Mouse (Mus musculus): Measurements from ENCODE around the gene Myo7a.

Gene Myo7a

DNA sequence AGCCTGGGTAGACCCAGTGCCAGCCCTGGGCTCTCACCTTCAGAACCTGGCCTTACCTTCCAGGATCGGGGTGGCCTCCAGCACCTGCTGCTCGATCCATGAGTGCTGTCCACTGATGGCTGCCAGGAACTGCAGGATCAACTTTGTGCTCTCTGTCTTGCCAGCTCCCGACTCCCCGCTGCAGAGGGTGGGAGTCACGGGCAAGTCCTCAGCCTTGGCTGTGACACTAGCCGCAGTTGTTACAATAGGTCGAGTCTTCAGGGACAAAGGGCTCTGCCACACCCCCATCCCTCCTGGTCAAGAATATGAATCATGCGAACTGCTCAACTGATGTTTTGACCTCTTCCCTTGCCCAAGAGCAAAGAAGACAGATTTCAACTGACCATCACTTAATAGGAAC is 21.8 kb downstream of the Myo7a start:
- no peak for DNase-seq

DNA sequence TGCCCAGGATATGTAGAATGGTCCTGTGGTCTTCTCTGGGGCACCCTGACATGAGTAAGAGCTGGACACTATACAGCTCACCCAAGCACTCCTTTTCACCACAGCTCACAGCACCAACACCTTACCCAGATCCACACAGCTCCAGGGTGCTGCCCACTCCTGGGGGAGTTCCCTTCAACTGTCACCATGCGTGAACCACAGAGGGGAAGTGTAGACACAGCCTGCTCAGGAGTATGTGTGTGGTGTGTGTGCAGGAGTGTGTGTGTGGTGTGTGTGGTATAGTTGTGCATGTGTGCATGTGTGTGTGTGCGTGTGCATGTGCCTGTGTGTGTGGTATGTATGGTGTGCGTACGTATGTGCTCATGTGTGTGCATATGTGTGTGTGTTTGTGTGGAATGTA is 23.5 kb downstream of the Myo7a start:
- no peak for DNase-seq

DNA sequence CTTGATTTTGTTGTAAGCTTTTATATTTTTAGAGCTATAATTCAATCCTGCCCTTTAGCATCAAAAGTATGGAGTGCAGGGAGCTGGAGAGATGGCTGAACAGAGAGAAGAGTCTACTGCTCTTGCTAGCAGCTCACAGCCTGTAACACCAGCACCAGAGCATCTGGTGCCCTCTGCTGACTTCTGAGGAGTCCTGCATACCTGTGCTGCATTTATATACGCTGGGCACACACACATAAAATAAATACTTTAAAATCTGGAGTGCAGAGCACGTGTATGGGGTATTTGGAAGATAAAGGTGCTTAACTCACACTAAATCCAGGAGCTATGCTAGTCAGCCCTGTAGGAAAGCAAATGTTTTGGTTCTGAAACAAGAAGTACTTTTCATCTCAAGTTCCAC is 33.0 kb downstream of the Myo7a start:
- DNase-seq = peak; percentile 51

DNA sequence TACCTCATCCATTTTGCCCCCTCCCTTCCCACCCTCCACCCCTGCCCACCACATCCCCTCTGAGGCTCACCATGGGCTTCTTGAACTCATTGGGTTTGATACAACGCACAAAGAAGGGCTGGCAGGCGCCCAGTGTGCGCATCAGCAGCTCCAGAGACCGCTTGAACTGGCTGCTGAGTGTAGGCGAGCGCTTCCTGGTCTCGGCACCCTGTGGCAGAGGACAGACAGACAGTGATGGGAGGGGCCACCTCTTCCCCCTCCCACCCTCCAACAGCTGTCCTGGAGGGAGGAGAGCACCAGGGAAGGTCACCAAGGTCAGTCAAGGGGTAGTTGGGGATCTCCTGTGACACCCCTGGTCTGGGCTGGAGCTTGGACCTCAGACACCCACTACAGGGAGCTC is 34.0 kb downstream of the Myo7a start:
- DNase-seq = peak; percentile 56

DNA sequence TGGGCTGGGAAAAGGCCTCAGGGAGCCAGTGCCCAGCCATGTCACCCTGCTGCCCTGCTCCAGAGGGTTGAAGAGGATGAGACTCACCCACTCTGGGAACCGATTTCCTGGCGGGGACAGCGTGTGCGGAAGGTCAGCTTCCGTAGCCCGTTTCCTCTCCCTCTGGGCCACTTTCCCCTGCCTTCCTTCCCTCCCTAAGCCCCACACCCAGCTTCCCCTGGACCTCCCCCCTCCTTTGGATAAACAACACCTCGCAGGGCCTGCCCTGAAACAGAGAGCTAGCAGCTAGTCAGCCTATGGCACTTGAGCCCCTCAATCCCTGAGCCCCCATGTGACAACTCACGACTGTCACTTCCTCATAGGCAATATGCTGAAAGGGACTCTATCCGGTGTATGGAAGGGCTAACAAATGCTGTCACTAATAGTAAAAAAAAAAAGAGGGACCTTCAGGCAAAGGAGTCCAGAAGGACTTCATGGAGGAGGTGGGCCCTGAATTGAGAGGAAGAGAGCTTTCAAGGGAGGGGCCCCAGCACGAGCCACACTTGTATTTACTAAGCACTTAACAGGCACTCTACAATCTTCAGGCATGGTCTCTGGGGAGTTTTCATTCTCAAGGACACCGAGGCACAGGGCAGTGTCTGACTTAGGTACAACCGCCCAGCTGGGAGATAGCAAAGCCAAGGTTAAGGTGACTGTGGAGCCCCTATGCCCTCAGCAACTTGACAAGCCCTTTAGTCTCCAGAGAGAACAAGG is 34.6 kb downstream of the Myo7a start:
- DNase-seq = peak; percentile 49

DNA sequence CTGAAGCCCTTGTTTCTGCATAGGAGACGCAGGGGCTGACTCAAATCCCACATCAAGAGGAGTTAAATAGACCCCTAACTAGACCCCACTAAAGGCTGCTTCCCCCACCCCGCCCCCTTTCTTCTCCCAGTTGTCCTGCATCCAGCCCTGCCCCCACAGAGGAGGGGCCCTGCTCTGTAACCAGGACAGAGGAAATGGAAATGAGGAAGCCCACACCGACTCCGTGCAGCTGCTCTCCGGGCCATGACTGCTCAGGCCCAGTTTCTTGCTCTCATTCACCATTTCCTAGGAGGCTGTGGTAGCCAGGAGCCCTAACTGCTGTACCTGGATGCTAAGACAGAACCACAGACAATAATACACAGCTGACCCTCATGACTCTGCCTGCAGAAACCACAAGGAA is 36.9 kb downstream of the Myo7a start:
- no peak for DNase-seq

DNA sequence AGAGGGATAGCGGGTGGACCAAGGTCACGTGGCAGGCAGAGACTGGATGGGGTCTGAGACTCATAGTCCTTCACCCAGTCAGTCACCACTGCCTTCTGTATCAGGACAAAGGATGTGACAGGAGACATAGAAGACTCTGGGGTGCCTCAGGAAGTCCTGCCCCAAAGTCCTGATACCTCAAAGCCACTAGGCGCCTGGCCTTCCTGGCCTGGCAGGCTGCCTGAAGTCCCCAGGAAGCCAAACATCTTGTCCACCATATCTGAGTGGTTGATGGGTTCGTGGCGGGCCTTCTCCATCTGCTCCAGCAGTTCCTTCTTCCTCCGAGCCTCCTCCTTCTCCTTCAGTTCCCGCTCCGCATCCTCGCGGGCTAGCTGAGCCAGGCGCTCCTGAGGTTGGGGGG is 41.9 kb downstream of the Myo7a start:
- DNase-seq = no peak

DNA sequence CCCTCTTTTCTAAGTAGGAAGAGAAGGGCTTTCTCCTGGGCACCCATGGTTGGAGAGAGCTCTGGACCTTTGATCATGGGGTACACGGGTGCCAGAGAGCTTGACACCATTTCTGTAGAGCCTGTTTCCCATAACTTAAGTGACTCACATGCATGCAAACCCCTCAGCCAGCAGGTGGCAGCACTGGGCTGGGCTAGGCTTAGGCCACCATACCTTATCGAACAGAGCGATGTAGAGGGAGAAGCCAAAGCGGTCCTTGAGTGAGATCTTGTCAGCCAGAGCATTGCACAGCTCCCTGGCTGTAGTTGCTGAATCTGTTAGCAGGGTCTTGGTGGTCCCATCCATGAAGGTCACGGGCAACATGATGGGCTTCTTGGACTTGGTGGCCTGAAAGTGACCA is 47.7 kb downstream of the Myo7a start:
- peak; percentile 91 for DNase-seq

DNA sequence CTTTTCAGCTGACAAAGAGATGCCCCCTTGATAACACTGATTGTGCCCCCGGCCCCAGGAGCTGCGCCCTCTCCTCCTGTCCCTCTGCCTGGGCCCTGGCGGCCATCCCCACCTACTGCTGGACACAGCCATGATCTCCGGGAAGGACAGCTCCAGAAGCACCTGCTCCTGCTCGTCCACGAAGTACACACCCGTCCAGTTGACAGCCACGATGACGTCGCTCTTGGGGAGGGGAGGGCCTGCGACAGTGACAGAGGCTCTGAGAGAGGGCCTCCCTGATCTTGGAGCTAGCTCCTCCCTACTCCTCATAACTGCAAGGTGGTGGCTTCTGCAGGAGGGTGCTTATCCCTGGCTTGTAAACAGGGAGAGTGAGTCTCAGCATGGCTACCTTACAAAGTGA is 53.1 kb downstream of the Myo7a start:
- no peak for DNase-seq

DNA sequence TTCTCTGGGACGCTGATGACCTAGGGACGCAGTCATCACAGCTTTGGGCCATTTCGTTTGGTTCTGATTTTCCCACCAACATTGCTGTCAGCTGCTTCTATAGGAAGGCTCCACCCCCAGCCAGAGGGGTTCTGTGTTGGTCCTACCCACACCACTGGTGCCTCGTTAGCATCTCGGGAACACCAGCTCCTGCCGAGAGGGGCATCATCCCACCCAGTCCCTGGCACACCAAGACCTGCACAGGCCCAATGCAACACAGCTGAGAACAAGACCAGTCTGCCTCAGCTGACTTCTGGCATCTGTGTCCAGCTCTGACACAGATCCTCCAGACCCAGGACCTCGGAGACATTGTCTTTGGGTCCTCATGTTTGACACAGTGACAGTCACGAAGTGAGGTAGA is 64.4 kb downstream of the Myo7a start:
- DNase-seq = no peak

DNA sequence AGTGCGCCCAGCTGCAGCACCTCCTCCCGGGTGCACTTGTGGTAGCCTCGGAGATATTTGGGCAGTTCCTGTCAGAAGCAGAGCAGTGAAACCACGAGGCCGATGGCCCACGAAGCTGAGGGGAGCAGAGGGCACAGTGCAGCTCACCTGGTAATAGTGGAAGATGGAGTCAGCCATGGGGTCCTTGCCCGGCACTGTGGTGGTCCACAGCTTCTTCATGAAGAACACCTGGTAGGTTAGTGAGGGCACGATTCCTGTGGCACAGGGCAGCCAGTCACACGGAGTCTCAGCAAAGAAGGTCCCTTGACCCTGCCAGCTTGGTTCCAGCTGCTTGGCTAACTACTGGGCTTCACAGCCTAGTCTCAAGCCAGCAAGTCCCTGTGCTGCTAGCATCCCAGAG is 64.9 kb downstream of the Myo7a start:
- DNase-seq = no peak

DNA sequence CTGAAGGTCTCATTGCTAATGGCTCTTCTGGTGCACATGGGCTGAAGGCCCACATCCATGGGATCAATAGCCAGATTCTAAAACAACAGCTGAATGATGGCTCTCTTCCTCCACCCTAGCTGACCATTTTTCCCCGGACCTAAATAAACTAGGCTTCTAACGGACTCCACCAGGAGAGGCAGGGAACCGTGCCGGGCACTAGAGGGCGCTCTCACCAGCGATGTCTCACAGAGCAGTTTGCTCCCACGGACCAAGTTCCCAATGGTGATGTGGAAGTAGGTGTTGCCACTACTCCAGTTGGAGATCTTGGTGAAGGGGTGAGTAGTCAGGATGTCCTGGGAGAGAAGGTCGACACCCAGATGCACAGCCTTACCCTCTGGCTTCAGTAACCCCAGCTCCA is 67.3 kb downstream of the Myo7a start:
- peak; percentile 65 for DNase-seq

DNA sequence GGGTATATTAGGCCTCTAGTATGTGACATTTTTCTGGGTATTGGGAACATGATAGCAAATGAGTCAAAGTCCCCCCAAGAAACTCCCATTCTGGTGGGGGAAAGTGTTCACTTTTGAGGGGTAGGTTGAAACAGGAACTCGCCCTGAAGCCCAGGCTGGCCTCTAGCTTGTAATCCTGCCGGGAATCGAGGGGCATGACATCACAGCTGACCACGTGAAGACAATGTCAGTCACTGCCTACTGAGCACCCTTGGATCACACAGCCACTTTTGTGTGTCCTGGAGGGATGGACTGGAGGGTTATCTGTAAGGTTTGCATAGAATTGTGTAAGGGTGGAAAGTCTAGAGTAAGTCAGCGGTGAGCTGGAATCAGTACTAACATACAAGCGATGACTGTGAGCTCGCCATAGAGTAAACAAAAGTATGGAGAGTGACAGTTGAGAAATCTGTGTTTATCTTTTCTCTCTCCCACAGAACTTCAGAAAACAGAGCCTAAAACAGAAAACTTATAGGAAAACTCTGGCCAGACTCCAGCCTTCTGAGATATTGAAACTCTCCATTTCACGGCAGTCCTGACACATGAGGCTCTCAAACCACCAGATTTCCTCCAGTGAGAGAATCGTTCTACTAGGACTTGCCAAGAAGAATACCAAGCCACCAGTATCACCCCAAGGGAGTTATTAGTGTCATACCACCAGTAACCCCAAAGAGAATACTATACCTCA is 71.1 kb downstream of the Myo7a start:
- no peak for DNase-seq

DNA sequence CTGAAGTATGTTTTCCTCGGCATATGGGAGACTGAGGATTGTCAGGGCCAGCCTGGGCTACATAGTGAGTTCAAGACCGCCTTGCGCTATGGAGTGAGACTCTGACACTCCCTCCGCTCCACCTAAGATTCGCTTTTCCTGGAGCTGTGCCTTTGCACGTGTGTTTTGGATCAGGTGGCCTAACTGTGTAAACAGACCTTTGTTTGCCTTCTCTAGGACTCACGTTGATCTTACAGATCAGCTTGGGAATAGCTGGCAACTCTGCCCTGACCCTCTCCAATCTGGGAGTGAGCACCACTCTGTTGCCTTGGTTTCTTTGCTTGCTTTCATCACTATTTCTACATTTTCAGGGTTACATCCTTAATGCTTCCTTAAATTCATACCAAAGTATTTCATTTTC is 116.7 kb downstream of the Myo7a start:
- DNase-seq = peak; percentile 51
